Mouse (Mus musculus): ENCODE data around the gene Hrh1. TPM values are rescaled to one million over a fixed set of nuclear protein-coding genes. Genes with fewer than 3 reads are reported as not detected.

Gene Hrh1
- polyA plus RNA-seq, 1 experiment from 2014 or later, result 0.47 TPM

DNA sequence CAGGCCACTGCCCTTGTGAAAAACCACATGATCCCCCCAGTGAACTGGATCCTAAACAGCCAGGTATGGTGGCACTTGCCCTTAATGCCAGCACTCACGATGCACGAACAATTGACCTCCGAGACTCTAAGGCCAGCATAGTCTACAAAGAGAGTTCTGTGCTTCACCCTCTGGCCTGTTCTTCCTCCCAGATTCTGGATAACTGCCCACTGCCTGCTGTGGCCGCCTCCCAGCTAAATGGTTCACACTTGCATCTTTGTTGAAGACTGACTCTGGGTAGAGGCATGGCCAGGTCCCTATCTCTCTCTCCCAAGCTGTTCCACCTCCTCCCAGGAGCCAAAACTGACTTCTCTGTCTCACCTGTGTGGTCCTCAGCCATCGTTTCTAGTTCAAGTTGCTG, 36.8 kb downstream of the Hrh1 start:
- H3K36me3 ChIP-seq (ENCODE audit: control insufficient read depth, insufficient read depth, low read length), result no peaks in the 10 kb centered on the region
- WGBS, result 85% methylated on average over 5 of the region's 5 CpGs
- no peak overlapping the region for H3K27ac ChIP-seq (ENCODE audit: low read depth, low read length)
- no peak overlapping the region for H3K4me3 ChIP-seq (ENCODE audit: low read depth, low read length)
- no peaks in the 10 kb centered on the region for H3K27me3 ChIP-seq (ENCODE audit: control insufficient read depth, insufficient read depth, low read length)
- no peaks in the 10 kb centered on the region; the same call in 1 of the 2 replicates for H3K4me1 ChIP-seq (replicated peaks; ENCODE audit: control insufficient read depth, insufficient read depth, low read length)
- no peak overlapping the region for H3K9ac ChIP-seq (ENCODE audit: low read length)
- H3K9me3 ChIP-seq (ENCODE audit: control insufficient read depth, low read length), result no peaks in the 10 kb centered on the region; the same call in 1 of the 2 replicates
- DNase-seq (ENCODE audit: low spot score) (no peak), ATAC-seq (replicated peaks; ENCODE audit: low FRiP score) (no peak)
- H3K4me2 ChIP-seq (ENCODE audit: low read depth, low read length, severe bottlenecking), result no peak overlapping the region

DNA sequence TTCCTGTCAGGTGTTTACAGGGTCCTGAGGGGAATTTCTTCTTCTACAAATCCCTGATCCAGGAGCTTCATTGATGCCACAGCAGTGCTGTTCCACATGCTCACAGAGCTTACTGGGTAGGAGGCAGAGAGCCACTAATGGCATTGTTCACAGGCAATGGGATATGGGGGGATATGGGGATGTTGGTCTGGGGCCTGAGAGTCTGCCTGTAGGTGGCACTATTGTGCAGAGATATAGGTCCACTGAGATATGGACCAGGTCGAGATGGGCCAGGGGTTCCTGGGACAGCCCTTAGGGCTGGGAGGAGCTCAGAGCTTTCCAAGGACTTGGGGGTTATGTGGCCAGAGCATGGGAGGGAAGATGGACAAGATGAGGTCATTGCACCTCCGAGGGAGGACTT, 42.6 kb downstream of the Hrh1 start:
- DNase-seq (ENCODE audit: low spot score) (no peak), ATAC-seq (replicated peaks; ENCODE audit: low FRiP score) (no peak)
- no peaks in the 10 kb centered on the region for H3K4me1 ChIP-seq (replicated peaks; ENCODE audit: control insufficient read depth, insufficient read depth, low read length)
- H3K4me2 ChIP-seq (ENCODE audit: low read depth, low read length, severe bottlenecking), result no peak overlapping the region
- no peak overlapping the region for H3K4me3 ChIP-seq (ENCODE audit: low read depth, low read length)
- WGBS, result 64% methylated on average over 2 of the region's 2 CpGs
- H3K27me3 ChIP-seq (ENCODE audit: control insufficient read depth, insufficient read depth, low read length), result no peaks in the 10 kb centered on the region
- no peak overlapping the region for H3K27ac ChIP-seq (ENCODE audit: low read depth, low read length)
- H3K9me3 ChIP-seq (ENCODE audit: control insufficient read depth, low read length), result no peaks in the 10 kb centered on the region; the same call in 1 of the 2 replicates
- no peaks in the 10 kb centered on the region for H3K36me3 ChIP-seq (ENCODE audit: control insufficient read depth, insufficient read depth, low read length)
- H3K9ac ChIP-seq (ENCODE audit: low read length), result no peak overlapping the region

DNA sequence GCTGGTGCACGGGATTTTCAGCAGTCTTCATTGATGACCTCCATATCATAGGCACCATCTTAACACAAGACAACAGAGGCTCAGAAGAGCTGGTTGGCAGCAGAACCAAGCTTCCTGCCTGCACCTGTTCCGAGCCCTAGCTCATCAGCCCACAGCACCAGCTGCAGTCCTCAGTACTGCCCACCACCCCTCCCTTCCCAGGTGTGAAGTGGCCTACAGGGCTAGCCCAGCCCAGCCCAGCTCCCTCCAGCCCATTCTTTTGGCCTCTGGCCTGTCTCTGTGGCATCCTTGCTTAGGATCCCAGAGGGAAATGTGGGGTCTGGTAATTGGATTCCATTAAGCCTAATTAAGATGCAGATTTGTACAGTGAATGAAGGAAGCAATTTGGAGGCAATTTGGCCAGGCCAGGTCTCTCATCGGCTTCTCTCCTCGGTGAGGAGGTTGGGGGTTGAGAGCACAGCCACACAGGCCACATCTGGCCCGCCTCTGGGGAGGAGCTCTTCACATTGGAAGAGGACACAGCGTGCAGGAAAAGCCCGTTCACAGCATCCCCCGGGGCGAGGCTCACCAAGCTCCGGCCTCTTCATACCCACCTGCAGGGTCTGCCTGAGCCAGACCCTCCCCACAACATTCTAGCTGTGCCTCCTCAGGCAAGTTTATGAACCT, 43.2 kb downstream of the Hrh1 start:
- ATAC-seq (replicated peaks; ENCODE audit: low FRiP score) (no peak), DNase-seq (ENCODE audit: low spot score) (no peak)
- 36% methylated on average over 10 of the region's 10 CpGs for WGBS
- Histone ChIP-seq H3K9ac (ENCODE audit: low read length) (no peak overlapping the region), H3K4me2 (ENCODE audit: low read depth, low read length, severe bottlenecking) (no peak overlapping the region), H3K4me1 (replicated peaks; ENCODE audit: control insufficient read depth, insufficient read depth, low read length) (no peaks in the 10 kb centered on the region), H3K27ac (ENCODE audit: low read depth, low read length) (no peak overlapping the region), H3K9me3 (ENCODE audit: control insufficient read depth, low read length) (no peaks in the 10 kb centered on the region; the same call in 1 of the 2 replicates), H3K4me3 (ENCODE audit: low read depth, low read length) (no peak overlapping the region), H3K27me3 (ENCODE audit: control insufficient read depth, insufficient read depth, low read length) (no peaks in the 10 kb centered on the region), H3K36me3 (ENCODE audit: control insufficient read depth, insufficient read depth, low read length) (no peaks in the 10 kb centered on the region)

DNA sequence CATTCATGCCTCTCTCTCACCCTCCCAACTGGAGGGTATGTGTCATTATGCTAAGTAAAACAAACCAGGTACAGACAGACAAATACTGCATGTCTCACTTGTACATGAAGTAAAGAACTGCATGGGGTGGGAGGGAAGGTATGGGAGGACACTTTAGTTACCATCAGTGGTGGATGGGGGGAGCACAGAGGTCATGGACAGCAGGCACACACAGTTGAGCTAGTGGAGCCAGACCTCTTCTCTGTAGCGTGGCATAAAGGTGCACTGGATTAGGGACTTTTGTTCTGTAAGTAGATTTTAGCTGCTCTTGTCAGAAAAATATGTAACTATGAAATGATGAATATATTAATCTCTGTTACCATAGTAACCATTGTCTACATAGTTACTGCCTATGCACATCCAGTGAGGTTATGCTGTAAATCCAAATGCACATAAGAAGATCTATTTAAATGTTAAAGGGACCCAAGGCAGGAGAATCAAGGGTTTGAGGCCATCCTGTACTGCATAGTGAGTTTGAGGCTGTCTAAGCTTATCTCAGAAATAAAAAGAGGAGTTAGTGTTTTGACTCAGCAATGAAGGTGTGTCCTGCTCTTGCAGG, 46.6 kb downstream of the Hrh1 start:
- ATAC-seq (replicated peaks; ENCODE audit: low FRiP score) (no peak), DNase-seq (ENCODE audit: low spot score) (no peak)
- 84% methylated on average over 1 of the region's 1 CpGs for WGBS

DNA sequence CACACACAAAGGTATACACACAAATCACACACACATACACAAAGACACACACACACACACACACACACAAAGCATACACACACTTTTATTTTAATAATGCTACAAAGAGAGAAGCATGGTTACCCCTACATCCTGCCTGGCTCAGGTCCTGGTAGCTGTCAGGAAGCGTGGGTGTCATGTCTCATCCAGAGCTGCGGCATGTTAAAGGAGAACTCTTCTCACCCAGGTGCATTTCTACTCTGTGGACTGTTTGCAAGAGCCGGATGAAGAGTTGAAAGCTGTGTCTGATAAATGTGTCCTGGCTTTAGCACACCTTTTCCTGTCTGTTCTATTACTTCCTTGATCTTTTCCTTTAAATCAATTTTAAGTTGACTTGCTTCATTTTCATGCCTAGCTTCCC, 47.2 kb downstream of the Hrh1 start:
- H3K27me3 ChIP-seq (ENCODE audit: control insufficient read depth, insufficient read depth, low read length), result no peaks in the 10 kb centered on the region
- ATAC-seq (replicated peaks; ENCODE audit: low FRiP score), result no peak
- no peak for DNase-seq (ENCODE audit: low spot score)
- H3K4me3 ChIP-seq (ENCODE audit: low read depth, low read length), result no peak overlapping the region
- H3K36me3 ChIP-seq (ENCODE audit: control insufficient read depth, insufficient read depth, low read length), result no peaks in the 10 kb centered on the region
- H3K27ac ChIP-seq (ENCODE audit: low read depth, low read length), result no peak overlapping the region
- no peaks in the 10 kb centered on the region; the same call in 1 of the 2 replicates for H3K9me3 ChIP-seq (ENCODE audit: control insufficient read depth, low read length)
- H3K4me1 ChIP-seq (replicated peaks; ENCODE audit: control insufficient read depth, insufficient read depth, low read length), result no peaks in the 10 kb centered on the region
- no peak overlapping the region for H3K9ac ChIP-seq (ENCODE audit: low read length)
- no peak overlapping the region for H3K4me2 ChIP-seq (ENCODE audit: low read depth, low read length, severe bottlenecking)
- WGBS, result 90% methylated on average over 3 of the region's 3 CpGs

More for the DNA sequence above, 46.6 kb downstream of the Hrh1 start:
- no peak overlapping the region for H3K9ac ChIP-seq (ENCODE audit: low read length)
- no peaks in the 10 kb centered on the region; the same call in 1 of the 2 replicates for H3K9me3 ChIP-seq (ENCODE audit: control insufficient read depth, low read length)
- no peaks in the 10 kb centered on the region for H3K27me3 ChIP-seq (ENCODE audit: control insufficient read depth, insufficient read depth, low read length)
- no peaks in the 10 kb centered on the region for H3K36me3 ChIP-seq (ENCODE audit: control insufficient read depth, insufficient read depth, low read length)
- H3K4me1 ChIP-seq (replicated peaks; ENCODE audit: control insufficient read depth, insufficient read depth, low read length), result no peaks in the 10 kb centered on the region
- H3K4me2 ChIP-seq (ENCODE audit: low read depth, low read length, severe bottlenecking), result no peak overlapping the region
- H3K27ac ChIP-seq (ENCODE audit: low read depth, low read length), result no peak overlapping the region
- no peak overlapping the region for H3K4me3 ChIP-seq (ENCODE audit: low read depth, low read length)

DNA sequence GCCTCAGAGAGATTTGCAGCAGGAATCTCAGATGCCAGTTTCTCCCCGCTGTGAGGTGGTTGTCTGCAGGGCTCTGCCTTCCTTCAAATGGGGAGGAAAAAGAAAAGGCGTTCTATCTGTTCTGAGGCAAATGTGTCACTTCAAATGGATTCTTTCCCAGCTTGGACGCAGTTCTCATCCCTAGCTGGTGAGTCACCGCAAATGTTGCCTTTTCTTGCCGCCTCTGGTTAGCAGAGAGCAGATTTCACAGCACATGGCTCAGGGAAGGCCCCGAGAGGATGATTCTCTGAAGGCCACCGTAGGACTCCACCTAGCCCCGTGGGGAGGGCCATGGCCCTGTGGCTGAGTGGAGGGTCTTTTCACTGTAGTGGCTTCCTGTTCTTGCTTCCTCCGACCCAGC, 51.2 kb downstream of the Hrh1 start:
- Histone ChIP-seq H3K9ac (ENCODE audit: low read length) (no peak overlapping the region), H3K27me3 (ENCODE audit: control insufficient read depth, insufficient read depth, low read length) (no peaks in the 10 kb centered on the region), H3K27ac (ENCODE audit: low read depth, low read length) (no peak overlapping the region), H3K4me1 (replicated peaks; ENCODE audit: control insufficient read depth, insufficient read depth, low read length) (no peaks in the 10 kb centered on the region), H3K36me3 (ENCODE audit: control insufficient read depth, insufficient read depth, low read length) (no peaks in the 10 kb centered on the region), H3K4me2 (ENCODE audit: low read depth, low read length, severe bottlenecking) (no peak overlapping the region), H3K4me3 (ENCODE audit: low read depth, low read length) (no peak overlapping the region), H3K9me3 (ENCODE audit: control insufficient read depth, low read length) (no peaks in the 10 kb centered on the region)
- DNase-seq (ENCODE audit: low spot score) (no peak), ATAC-seq (replicated peaks; ENCODE audit: low FRiP score) (no peak)
- WGBS, result 90% methylated on average over 9 of the region's 9 CpGs

DNA sequence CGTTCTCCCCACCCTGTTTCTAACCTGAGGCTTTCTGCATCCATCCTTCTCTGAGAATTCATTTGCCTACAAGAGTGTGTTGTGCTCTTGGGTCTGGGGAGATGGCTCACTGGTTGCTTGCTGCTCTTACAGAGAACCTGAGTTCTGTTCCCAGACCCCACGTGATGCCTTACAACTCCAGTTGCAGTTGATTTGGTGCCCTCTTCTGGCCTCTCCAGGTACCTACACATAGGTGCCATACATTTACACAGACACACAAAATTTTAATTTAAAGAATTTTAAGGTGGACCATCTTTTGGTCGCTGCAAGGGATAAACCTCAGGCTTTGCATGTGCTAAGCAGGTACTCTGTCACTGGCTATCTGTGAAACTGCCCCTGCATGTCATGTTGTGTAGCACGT, 57.5 kb downstream of the Hrh1 start:
- no peaks in the 10 kb centered on the region for H3K27me3 ChIP-seq (ENCODE audit: control insufficient read depth, insufficient read depth, low read length)
- no peaks in the 10 kb centered on the region for H3K36me3 ChIP-seq (ENCODE audit: control insufficient read depth, insufficient read depth, low read length)
- 84% methylated on average over 4 of the region's 4 CpGs for WGBS
- H3K9ac ChIP-seq (ENCODE audit: low read length), result no peak overlapping the region
- no peak overlapping the region for H3K4me3 ChIP-seq (ENCODE audit: low read depth, low read length)
- ATAC-seq (replicated peaks; ENCODE audit: low FRiP score) (no peak), DNase-seq (ENCODE audit: low spot score) (no peak)
- no peaks in the 10 kb centered on the region; the same call in 1 of the 2 replicates for H3K9me3 ChIP-seq (ENCODE audit: control insufficient read depth, low read length)
- H3K4me2 ChIP-seq (ENCODE audit: low read depth, low read length, severe bottlenecking), result no peak overlapping the region
- no peaks in the 10 kb centered on the region for H3K4me1 ChIP-seq (replicated peaks; ENCODE audit: control insufficient read depth, insufficient read depth, low read length)
- H3K27ac ChIP-seq (ENCODE audit: low read depth, low read length), result no peak overlapping the region

DNA sequence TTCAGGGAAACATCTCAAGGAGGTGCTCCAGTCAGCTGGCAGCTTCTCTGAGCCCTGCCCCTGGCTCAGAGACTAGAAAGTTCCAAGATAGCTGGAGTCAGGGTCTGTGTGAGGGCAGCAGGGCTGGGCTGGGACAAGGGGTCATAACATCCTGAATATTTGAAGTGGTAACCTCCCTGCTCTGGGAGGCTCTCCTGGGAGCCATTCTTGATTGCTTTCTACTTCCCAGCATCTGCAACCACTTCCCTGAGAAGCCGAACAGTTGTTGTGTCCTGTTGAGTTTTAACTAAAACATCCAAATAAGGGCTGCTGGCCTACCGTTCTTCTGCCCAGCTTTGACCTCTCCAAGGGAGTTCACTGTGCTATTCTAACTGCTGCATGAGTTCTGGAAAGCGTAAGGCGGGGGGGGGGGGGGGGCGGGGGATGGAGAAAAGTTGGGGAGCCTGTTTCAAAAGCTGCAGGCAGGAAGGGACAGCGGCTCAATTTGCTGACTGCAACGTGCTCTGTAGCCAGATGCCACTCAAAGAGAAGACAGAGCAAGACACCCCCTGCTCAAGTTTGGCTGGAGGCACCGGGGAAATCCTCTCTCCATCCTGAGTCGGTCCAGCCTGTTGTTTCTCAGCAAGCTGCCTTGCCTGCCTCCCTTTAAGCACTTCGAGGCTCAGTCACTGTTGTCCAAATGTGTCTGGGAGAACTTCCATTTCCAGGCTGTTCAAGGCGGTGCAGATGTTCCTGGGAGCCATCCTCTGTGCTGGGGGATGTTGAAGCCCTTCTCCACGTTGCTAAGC, 58.7 kb downstream of the Hrh1 start:
- Histone ChIP-seq H3K27ac (ENCODE audit: low read depth, low read length) (no peak overlapping the region), H3K27me3 (ENCODE audit: control insufficient read depth, insufficient read depth, low read length) (no peaks in the 10 kb centered on the region), H3K4me3 (ENCODE audit: low read depth, low read length) (no peak overlapping the region), H3K9ac (ENCODE audit: low read length) (no peak overlapping the region), H3K4me2 (ENCODE audit: low read depth, low read length, severe bottlenecking) (no peak overlapping the region), H3K4me1 (replicated peaks; ENCODE audit: control insufficient read depth, insufficient read depth, low read length) (no peaks in the 10 kb centered on the region), H3K9me3 (ENCODE audit: control insufficient read depth, low read length) (no peaks in the 10 kb centered on the region; the same call in 1 of the 2 replicates), H3K36me3 (ENCODE audit: control insufficient read depth, insufficient read depth, low read length) (no peaks in the 10 kb centered on the region)
- ATAC-seq (replicated peaks; ENCODE audit: low FRiP score), result no peak
- no peak for DNase-seq (ENCODE audit: low spot score)
- WGBS, result 64% methylated on average over 11 of the region's 12 CpGs
